Mouse (Mus musculus) cerebellum, adult 2 months (tissue): Measurements from ENCODE around the gene Msh5. TPM values are rescaled to one million over a fixed set of nuclear protein-coding genes. Genes with fewer than 3 reads are reported as not detected.
A peak's percentile ranks its signal among the peaks of the same experiment; 100 is the strongest.

Experiments used
- DNase-seq, 2 experiments: peaks; one replicate each; pipeline ENCODE4 v3.0.0; 2021
- H3K27ac ChIP-seq: fragments of 200-500 bp; 2 replicates; pipeline ENCODE4 v1.5.1; 2012; ENCODE audit warnings: low read length, control low read depth, inconsistent platforms; ENCODE audit not compliant: insufficient read depth
- H3K27me3 ChIP-seq: fragments of 200-500 bp; 2 replicates; pipeline ENCODE4 v1.6.1; 2012; ENCODE audit warnings: inconsistent platforms, mild to moderate bottlenecking, low read length, moderate library complexity; ENCODE audit not compliant: control insufficient read depth, insufficient read depth
- H3K4me1 ChIP-seq: fragments of 200-500 bp; 2 replicates; pipeline ENCODE4 v1.6.1; 2011; ENCODE audit warnings: low read length; ENCODE audit not compliant: control insufficient read depth, insufficient read depth
- H3K4me3 ChIP-seq: fragments of 200-500 bp; replicated peaks from 2 replicates; pipeline ENCODE3; 2011; ENCODE audit warnings: mild to moderate bottlenecking, low read depth, low read length, control low read depth; ENCODE audit not compliant: insufficient read depth
- CTCF ChIP-seq: fragments of 200-500 bp; IDR thresholded peaks from 2 replicates; pipeline ENCODE4 v1.5.1; 2011; ENCODE audit warnings: low read depth, mild to moderate bottlenecking, control low read depth, low read length, moderate library complexity, borderline replicate concordance; ENCODE audit not compliant: insufficient read depth
- POLR2A ChIP-seq: fragments of 200-500 bp; IDR thresholded peaks from 2 replicates; pipeline ENCODE4 v1.6.1; 2011; ENCODE audit warnings: low read length, control low read depth, borderline replicate concordance; ENCODE audit not compliant: insufficient read depth
- WGBS: fragments of 180-500 bp; shearing (Covaris S2); methylation state at CpG from one replicate; pipeline ENCODE4 v1.1.7; 2018; 5-methylcytosine and 5-hydroxymethylcytosine counted together
- polyA plus RNA-seq: library from polyadenylated mRNA; depleted of rRNA; stranded (reverse); fragments of >200 nt; gene quantifications from 2 replicates; pipeline ENCODE4 v1.2.3, GENCODE M21; 2012

Gene Msh5
- polyA plus RNA-seq, 1 experiment, result 5.5 TPM

DNA sequence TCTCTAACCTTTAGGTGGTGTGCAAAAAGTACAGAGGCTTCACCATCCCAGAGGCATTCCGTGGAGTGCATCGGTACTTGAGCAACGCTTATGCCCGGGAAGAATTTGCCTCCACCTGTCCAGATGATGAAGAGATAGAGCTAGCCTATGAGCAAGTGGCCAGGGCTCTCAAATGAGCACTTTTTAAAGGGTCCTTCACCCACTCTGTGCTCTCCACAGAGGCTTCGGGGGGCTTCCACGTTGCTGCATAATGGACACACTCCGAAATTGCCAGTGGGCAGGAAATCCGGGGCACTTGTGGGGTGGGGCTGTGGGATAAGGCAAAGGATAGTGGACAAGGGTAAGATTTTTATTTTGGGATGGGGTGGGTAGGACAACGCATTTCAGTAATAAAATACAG is 11.8 kb upstream of the Msh5 start:
- DNase-seq, result no peak
- H3K27ac ChIP-seq, result no peak overlapping the region
- TF ChIP-seq POLR2A (no peak), CTCF (no peak)
- peaks cover 17% of the 10 kb centered on the region for H3K4me1 ChIP-seq
- WGBS, result 61% methylated on average over 9 of the region's 9 CpGs
- no peak overlapping the region for H3K4me3 ChIP-seq
- H3K27me3 ChIP-seq, result no peaks in the 10 kb centered on the region

GRCm38 (mm10) chr17:35057090-35057489 is 10.5 kb upstream of the Msh5 start:
- no peak overlapping the region for H3K27ac ChIP-seq
- peaks cover 21% of the 10 kb centered on the region for H3K4me1 ChIP-seq
- H3K27me3 ChIP-seq, result no peaks in the 10 kb centered on the region
- 85% methylated on average over 3 of the region's 3 CpGs for WGBS
- TF ChIP-seq CTCF (no peak), POLR2A (no peak)
- DNase-seq, result no peak
- H3K4me3 ChIP-seq, result no peak overlapping the region

DNA sequence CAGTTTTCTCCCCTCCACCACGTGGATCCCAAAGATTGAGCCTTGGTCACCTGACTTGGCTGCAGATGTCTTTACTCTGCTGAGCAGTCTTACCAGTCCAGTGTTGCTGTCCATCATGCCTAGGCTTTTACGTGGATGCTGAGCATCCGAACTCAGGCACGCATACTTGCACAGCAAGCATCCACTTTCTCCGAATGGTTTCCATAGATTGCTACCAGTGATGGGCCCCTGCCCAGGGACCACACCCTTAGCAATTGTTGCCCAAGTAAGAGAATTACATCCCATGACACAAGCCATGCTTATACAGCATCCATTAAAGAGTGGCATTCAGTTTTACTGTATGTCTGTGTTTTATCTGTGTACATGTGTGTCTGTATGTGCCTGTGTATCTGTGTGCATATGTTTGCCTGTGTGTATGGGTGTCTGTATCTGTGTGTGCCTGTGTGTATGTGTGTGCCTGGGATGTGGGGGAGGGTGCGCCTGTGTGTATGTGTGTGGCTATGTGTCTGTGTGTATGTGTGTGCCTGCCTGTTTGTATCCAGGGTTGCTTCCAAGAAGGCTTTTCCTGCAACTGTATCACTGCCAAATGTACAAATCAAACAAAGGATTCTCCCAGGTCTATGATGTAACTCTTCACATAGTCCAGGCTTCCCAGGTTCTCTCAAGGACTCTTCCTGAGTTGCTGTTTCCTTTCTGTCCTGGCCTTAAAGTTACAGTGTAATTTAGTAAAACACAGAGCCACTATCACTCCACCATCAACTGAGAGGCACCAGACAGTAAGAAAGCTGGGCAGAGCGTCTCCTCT is 9.3 kb upstream of the Msh5 start:
- H3K4me1 ChIP-seq, result peaks cover 18% of the 10 kb centered on the region

GRCm38 (mm10) chr17:35052271-35052798 is 5.8 kb upstream of the Msh5 start:
- WGBS, result 60% methylated on average over 12 of the region's 12 CpGs
- TF ChIP-seq CTCF (no peak), POLR2A (no peak)
- Histone ChIP-seq H3K27me3 (no peaks in the 10 kb centered on the region), H3K27ac (peak overlapping the region; percentile 96), H3K4me3 (peak overlapping the region; percentile 77), H3K4me1 (peaks cover 12% of the 10 kb centered on the region)
- no peak for DNase-seq

More for the DNA sequence above, 9.3 kb upstream of the Msh5 start:
- WGBS, result 82% methylated on average over 7 of the region's 7 CpGs
- H3K4me3 ChIP-seq, result no peak overlapping the region
- H3K27me3 ChIP-seq, result no peaks in the 10 kb centered on the region
- H3K27ac ChIP-seq, result no peak overlapping the region
- TF ChIP-seq POLR2A (no peak), CTCF (no peak)
- no peak for DNase-seq

DNA sequence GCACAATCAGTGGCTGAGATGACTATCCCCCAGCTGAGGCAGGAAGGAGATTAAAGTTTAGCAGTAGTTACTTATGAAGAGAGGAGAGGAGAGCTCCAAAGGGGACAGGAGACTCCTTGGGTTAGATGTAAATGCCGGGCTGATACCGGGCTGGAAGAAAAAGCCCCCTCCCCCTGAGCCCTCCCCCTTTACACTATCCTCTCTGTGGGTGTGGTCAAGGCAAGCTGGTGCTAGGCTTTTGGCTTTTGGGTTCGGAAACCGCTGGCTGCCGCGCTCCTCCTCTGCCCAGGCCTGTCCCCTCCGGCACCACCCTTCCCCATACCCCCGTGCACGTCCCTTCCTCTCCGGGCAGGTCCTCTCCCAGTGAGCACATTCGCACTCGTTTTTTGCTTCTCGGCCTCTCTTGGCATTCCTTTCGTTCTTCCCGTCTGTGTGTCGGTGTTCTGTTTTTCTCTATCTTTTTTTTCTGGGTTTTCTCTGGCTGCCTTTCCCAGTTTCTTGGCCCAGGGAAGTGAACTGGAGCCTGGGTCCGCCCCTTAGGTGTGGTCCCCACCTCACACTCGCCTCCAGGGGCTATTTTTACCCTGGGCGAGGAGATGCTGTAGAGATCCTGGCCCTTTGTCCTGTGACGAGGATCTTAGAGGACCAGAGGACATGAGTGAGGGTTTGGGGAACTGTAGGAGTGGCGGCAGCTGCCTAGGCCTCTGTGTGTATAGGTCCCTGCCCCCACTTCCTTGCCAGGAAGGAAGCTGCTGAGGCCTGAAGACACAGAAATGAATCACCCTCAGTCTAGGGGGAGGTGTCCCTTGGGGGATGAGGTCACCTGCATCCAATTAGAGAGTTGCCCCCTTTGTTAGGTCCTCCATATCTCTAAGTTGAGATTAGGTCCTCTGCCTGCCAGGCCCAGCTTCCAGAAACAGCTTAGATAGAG is 4.9 kb upstream of the Msh5 start:
- Histone ChIP-seq H3K4me3 (peak overlapping the region; percentile 77), H3K27ac (peak overlapping the region; percentile 96), H3K4me1 (peaks cover 12% of the 10 kb centered on the region), H3K27me3 (no peaks in the 10 kb centered on the region)
- DNase-seq, result peak; percentile 62 to 68
- 18% methylated on average over 21 of the region's 21 CpGs for WGBS
- TF ChIP-seq CTCF, result no peak
- TF ChIP-seq POLR2A, result peak; percentile 18; the same call in 1 of the 2 replicates

GRCm38 (mm10) chr17:35050126-35050750 is 3.7 kb upstream of the Msh5 start:
- Histone ChIP-seq H3K27me3 (no peaks in the 10 kb centered on the region), H3K27ac (peak overlapping the region; percentile 12; the same call in 1 of the 2 replicates), H3K4me3 (peak overlapping the region; percentile 81), H3K4me1 (peaks cover 12% of the 10 kb centered on the region)
- no peak for TF ChIP-seq CTCF
- peak; percentile 30; the same call in 1 of the 2 replicates for TF ChIP-seq POLR2A
- peak in 1 of 2 experiments; percentile 60 for DNase-seq
- WGBS, result 7% methylated on average over 27 of the region's 27 CpGs

GRCm38 (mm10) chr17:35049561-35050016 is 3.0 kb upstream of the Msh5 start, which contains the start of gene Clic1:
TSS of gene Clic1 (plus strand) at chr17:35049966.
- no peaks in the 10 kb centered on the region for H3K27me3 ChIP-seq
- peak within 1 kb of the TSS; percentile 12; the same call in 1 of the 2 replicates for H3K27ac ChIP-seq
- WGBS, result 20% methylated on average over 11 of the region's 11 CpGs
- H3K4me3 ChIP-seq, result peak within 1 kb of the TSS; percentile 81
- DNase-seq, result no peak
- no peak for TF ChIP-seq POLR2A
- H3K4me1 ChIP-seq, result peaks cover 12% of the 10 kb centered on the region
